Mouse (Mus musculus) embryo, embryonic 11 days (tissue): ENCODE measurements around the gene Nrxn1.

Source experiments
- DNase-seq: peaks from one replicate; pipeline ENCODE4 v3.0.0-alpha.2; 2015

Nrxn1 gene

DNA sequence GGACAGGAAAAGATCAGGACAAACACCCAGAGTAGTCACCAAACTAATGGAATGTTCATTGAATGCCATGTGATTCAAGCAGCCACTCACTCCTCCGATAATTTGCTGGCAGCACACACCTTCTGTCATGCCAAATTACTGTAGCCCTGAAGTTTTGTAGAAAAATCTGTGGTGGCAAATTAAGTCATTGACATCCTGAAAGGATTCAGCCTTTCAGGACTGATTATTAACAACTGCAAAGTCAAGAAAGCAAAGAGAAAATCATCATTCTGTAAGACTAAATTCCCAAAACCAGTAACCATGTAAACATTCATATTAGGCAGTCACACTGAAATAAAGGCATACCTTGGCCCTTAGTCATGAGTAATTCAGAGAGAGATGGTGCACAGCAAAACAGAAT is 662.7 kb downstream of the Nrxn1 start:
- DNase-seq, result no peak

- no peak for DNase-seq
Observed at GRCm38 (mm10) chr17:90425974-90426373, 666.9 kb downstream of the Nrxn1 start.

DNA sequence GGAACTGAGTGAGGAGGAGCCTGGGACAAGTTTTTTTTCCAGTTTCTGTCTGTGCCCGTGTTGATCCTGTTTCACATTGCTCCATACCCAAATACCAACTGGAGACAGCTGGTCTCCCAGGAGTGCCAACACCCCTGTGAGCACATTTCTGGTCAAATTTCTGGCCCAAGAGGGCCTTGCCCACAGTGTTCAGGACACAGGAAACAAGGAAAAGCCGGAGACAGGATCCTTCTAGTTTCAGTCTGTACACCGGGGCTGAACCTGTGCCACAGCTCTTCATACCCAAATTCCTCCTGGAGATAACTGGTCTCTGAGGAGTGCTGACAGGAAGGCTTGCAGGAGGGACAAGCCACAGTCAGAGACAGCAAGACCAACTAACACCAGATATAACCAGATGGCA is 670.3 kb downstream of the Nrxn1 start:
- no peak for DNase-seq

- no peak for DNase-seq
Observed at GRCm38 (mm10) chr17:90420757-90421156, 672.1 kb downstream of the Nrxn1 start.

DNA sequence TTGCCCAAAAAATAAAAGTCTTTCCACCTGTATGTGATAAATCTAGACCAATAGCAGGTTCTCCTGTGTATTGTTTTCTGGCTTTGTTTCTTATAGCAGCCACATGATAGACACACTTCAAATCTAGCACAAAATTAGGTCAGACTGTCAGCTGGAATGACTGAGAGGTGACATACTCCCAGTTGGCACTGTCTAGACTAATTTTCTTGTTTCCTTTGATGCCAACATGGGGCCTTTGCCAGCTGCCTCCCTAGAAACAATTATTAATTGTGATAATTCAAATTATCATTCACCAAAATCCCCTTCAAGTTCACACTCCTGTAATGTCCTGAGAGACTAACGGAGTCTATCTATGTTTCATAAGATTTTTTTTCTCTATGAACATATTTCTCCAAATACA is 673.3 kb downstream of the Nrxn1 start:
- DNase-seq, result no peak

DNA sequence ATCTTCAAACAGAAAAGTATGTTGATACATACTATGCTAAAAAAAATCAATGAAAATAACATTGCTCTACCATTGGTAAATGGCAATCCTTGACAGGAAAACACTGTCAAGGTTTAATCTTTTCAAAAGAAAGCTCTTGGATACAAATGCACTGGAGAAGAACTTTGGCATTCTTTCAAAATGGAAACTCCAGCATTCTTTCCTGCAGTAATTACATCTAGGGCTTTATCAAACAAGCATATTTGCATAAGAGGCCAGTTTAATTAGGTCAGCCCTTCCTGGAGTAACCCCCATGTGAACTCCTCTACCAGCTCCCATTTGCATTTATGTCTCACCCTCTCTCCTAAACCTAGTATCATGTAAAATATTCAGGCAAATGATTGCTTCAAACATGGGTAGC is 696.5 kb downstream of the Nrxn1 start:
- DNase-seq, result no peak

GRCm38 (mm10) chr17:90394606-90395005 is 698.3 kb downstream of the Nrxn1 start:
- DNase-seq, result no peak

DNA sequence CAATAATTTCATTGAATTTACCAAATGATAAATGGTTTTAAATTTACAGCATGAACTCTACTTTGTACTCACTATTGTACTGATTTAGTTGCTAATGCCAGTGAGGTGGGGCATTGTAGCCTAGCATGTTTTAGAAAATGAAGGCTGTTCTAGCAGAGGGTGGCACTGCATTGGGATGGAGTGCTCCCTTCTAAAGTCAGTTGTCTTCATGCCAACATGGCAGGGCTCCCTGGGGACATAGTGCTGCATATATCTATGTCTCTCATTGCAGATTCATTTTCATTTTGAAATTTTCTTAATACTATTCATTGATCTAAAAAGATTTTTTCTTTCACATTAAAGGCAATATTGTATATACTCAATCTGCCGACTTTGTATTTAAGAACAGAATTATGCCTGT is 700.1 kb downstream of the Nrxn1 start:
- no peak for DNase-seq

GRCm38 (mm10) chr17:90390316-90391212 is 702.3 kb downstream of the Nrxn1 start:
- peak; percentile 31 for DNase-seq

GRCm38 (mm10) chr17:90384856-90385255 is 708.0 kb downstream of the Nrxn1 start:
- no peak for DNase-seq

DNA sequence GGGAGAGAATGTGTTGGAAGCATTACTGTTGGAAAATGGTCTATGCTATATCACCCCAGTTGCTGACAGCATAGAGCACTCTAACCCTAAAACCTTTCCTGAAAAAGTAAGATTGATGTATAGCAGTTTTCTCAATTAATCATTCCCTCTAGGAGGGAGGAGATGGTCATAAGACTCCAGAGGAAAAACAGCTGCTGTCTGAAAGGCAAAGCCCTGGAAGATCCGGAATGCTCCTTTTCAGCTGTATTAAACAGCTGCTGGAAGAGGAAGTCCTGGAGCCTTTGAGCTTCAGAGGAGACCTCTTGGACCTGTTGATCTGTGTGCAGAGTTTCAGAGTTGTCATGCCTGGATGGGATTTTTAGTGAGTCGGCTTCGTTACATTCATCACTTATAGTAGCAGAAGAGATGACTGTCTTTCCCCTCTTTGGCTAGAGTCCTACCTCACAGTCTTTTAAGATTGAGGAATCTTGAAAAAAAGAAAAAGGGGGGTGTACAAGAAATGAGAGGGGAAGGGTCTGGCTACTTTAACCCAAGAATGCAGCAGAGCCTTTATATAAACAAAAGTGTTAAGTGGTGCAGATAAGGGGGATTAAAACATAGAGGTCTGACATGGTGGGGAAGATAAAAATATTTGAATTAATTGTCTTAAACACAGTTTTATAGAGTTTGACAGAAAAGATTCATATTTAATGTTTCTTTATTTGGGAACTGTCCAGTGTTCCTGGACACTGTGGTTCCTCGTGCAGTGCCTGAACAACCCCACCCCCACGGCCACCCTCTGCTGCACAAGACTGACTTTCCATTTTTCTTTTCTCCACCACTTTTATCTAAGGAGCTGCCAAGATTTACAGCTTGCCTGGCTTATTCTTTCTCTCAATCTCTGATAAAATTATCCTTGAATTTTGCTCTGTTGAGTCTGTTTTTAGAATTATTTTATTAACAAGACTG is 710.1 kb downstream of the Nrxn1 start:
- peak; percentile 17 for DNase-seq

DNA sequence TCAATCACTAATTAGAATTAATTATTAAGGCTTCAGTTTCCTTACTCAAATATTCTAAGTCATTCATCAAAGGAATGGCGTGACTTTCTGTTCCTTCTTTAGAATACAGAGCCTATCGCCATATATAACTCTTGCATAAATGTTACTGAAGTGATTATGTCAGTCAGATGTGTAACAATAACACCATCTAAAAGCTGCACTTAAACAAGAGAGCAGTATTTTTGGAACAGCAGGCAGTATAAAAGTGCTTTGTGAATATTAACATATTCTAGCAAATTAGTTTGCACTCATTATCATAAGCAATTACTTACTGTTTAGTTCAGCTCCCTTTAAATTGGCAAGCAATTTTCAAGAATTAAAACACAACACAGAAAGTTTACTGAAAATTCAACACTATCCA is 716.3 kb downstream of the Nrxn1 start:
- DNase-seq, result no peak

DNA sequence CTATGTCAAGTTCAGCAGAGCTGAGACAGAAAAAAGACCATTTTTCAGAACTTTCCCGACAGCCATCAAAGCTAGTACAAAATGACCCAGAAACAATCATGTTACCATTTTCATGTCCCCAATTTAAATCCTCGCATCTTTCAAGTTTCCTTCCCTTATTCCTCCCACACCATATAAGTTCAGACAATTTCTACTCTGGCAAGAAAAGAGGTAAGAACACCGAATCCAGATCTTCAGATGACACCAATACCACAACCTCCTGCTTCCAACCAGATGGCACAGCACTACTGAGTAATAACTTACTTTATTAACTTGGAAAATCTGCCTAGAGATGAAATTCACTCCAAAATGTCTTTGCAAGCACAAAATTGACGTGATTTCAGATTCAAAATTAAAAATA is 730.7 kb downstream of the Nrxn1 start:
- DNase-seq, result no peak

- no peak for DNase-seq
Observed at GRCm38 (mm10) chr17:90349385-90350095, 743.3 kb downstream of the Nrxn1 start.

GRCm38 (mm10) chr17:90346735-90347475 is 746.0 kb downstream of the Nrxn1 start:
- DNase-seq, result no peak

GRCm38 (mm10) chr17:90333445-90333844 is 759.4 kb downstream of the Nrxn1 start:
- DNase-seq, result no peak

DNA sequence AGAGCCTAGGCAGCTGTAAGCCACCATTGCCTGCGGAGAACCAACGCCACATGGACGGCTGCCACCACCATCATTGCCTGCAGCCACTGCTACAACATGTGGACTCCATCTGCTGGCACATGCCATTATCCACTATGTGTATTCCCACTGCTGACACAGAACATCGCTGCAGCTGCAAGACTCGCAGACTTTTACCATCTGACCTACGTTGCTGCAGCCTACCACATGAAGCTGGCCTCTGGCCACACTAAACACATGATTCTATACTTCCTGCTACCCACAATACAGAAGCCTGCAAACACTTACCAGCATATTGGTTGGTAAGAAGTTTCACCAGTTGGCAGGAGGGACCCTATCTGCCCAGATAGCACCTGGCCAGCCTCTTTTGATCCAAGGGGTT is 769.2 kb downstream of the Nrxn1 start:
- DNase-seq, result no peak

DNA sequence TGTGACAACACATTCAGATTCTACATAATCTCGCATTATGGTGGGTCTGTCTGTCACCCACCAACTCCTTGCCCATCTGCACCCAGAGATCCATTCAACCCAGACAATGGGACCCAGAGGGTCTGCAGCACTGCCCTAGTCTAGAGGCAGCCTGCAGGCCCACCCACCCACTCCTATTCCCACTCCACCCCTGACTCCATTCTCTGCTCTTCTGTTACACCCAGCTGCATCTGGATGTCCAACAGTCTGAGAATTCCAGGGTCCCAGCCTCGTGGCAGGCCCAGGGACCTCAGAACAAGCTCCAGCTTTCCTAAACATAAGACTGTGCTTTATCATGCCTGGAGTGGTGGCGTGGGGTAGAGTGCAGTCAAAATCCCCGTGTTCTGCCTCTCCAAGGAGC is 820.6 kb downstream of the Nrxn1 start:
- DNase-seq, result no peak

DNA sequence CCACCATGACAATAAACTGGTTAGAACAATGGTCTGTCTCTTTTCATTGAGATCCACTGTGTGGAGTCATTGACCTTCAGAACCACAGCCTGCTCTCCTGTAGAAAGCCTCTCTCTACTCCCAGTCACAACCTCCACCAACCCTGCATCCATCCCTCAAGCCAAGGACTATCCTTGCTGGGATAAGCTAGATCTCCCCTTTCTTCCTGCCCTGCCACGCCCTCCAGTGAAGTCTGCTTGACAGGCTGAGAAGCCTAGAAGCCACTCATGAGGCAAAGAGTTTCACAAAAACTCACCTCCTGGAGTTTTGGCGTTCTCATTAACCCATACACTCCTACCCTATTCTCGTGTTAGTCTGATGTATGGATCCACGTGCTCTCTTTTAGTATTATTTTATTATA is 821.7 kb downstream of the Nrxn1 start:
- DNase-seq, result no peak

DNA sequence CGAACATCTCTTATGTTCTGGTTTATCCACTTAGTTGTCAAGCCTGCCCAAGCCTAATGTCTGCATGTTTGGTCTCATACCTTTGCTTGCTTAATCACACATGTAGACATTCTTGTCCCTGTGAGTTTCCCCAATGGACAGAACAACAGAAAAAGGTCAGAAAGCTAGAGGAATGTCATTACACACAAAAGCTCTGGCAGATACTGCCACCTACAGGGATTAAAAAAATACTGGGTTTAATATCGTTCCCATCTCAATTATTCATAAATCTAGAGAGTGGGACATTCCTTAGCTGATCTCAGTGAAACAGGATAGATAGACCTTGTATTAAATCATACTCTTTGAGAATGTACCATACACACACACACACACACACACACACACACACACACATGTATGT is 823.7 kb downstream of the Nrxn1 start:
- DNase-seq, result no peak

GRCm38 (mm10) chr17:90253451-90254131 is 839.3 kb downstream of the Nrxn1 start:
- no peak for DNase-seq

- DNase-seq, result no peak
Observed at GRCm38 (mm10) chr17:90252196-90252595, 840.7 kb downstream of the Nrxn1 start.
